Mouse (Mus musculus): Measurements from ENCODE around the gene Canx. TPM values are rescaled to one million over a fixed set of nuclear protein-coding genes. Genes with fewer than 3 reads are reported as not detected.
A peak's percentile ranks its signal among the peaks of the same experiment; 100 is the strongest.
"Not testable (repeated sequence)": the region's sequence is repeated elsewhere in the genome, so short reads cannot be mapped to it uniquely, and the experiment has no call there.

Canx gene
- polyA plus RNA-seq, 3 experiments from 2014 or later = 189 to 258 (median 196) TPM

GRCm38 (mm10) chr11:50329378-50329777 lies 3.9 kb upstream of the Canx start:
- ATAC-seq = no peak

GRCm38 (mm10) chr11:50328075-50328625 lies 2.7 kb upstream of the Canx start:
- ATAC-seq = no peak

GRCm38 (mm10) chr11:50326302-50326966 lies 961 bp upstream of the Canx start:
- ATAC-seq = no peak

GRCm38 (mm10) chr11:50324751-50325471 lies 562 bp downstream of the Canx start:
- no peak for ATAC-seq

- ATAC-seq = no peak
Observed at GRCm38 (mm10) chr11:50323843-50324242, 1.6 kb downstream of the Canx start.

GRCm38 (mm10) chr11:50322345-50322744 lies 3.1 kb downstream of the Canx start:
- no peak for ATAC-seq

- ATAC-seq = no peak
Observed at GRCm38 (mm10) chr11:50321239-50321638, 4.2 kb downstream of the Canx start.

GRCm38 (mm10) chr11:50319343-50319742 lies 6.1 kb downstream of the Canx start:
- not testable (repeated sequence) for ATAC-seq

- no peak for ATAC-seq
Observed at GRCm38 (mm10) chr11:50312803-50313202, 12.7 kb downstream of the Canx start.

- no peak for ATAC-seq
Observed at GRCm38 (mm10) chr11:50303406-50303805, 22.1 kb downstream of the Canx start.

GRCm38 (mm10) chr11:50292190-50292855 lies 33.1 kb downstream of the Canx start, which contains the start of gene Maml1:
Gene Maml1 (minus strand): TSS chr11:50292311.
- ATAC-seq = peak; percentile 93

- peak; percentile 19 for ATAC-seq
Observed at GRCm38 (mm10) chr11:50291321-50292165, 33.9 kb downstream of the Canx start.

GRCm38 (mm10) chr11:50290486-50291225 lies 34.8 kb downstream of the Canx start:
- no peak for ATAC-seq

GRCm38 (mm10) chr11:50286428-50286827 lies 39.0 kb downstream of the Canx start:
- no peak for ATAC-seq

GRCm38 (mm10) chr11:50285696-50286095 lies 39.8 kb downstream of the Canx start:
- no peak for ATAC-seq

- ATAC-seq = no peak
Observed at GRCm38 (mm10) chr11:50285263-50285662, 40.2 kb downstream of the Canx start.

GRCm38 (mm10) chr11:50280053-50280452 lies 45.4 kb downstream of the Canx start:
- ATAC-seq = no peak

GRCm38 (mm10) chr11:50279005-50279404 lies 46.5 kb downstream of the Canx start:
- ATAC-seq = no peak

GRCm38 (mm10) chr11:50277706-50278105 lies 47.8 kb downstream of the Canx start:
- no peak for ATAC-seq

- ATAC-seq = no peak
Observed at GRCm38 (mm10) chr11:50277025-50277424, 48.4 kb downstream of the Canx start.

GRCm38 (mm10) chr11:50275568-50276151 lies 49.8 kb downstream of the Canx start:
- no peak for ATAC-seq

Measured in inflammation-experienced regulatory T-cells, adult 6 months (primary cell).